ENCODE assay signal across 8 mouse cellular contexts in the genomic region with DNA sequence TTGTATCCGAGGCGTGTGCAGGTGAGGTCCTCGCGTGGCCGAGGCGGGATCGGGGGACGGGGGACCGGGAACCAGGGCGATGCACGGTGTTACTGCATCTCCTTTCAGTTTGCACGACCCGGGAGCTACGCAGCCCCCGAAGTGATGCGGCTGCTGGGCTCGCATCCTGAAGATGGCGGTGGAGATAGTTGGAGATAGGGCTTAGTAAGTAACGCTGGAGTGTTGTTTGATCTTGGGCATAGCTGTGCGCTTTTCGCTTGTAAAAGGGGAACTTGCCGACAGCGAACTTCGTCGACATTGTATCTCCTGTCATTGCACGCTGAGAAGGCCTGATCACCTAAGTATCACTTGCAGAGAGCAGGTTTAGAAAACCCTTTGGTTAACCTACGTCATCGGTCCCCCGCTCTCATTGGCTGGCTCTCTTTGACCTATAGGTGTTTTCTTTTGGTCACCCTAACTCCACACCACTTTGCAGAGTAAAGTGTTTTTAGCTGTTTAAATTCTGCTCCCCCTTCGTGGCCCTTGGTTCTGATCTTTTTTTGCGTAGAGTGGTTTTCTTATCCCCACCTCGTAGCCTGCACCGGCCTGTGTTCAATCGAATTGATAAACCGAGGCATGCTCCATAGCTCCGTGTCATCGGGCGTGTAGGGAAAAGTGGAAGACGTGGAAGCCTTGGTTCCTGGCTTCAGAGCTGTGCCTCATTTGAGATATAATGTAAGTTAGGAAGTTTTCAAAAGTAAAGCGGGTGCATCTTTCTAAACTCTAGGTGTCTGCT. TPM values are rescaled to one million over a fixed set of nuclear protein-coding genes. Genes with fewer than 3 reads are reported as not detected.
DNase-seq lines count a peak whose midpoint lies in the region; ATAC-seq and TF ChIP-seq lines count a peak whose summit lies in the region.

No protein-coding gene starts in this region.

- H3K27ac ChIP-seq in hindbrain, embryonic 12.5 days = peak overlapping the region; percentile 98
- H3K27ac ChIP-seq in liver, embryonic 16.5 days (ENCODE audit: low read length) = peak overlapping the region; percentile 100

- no peaks in the 10 kb centered on the region for H3K27me3 ChIP-seq in hindbrain, embryonic 12.5 days
- no peaks in the 10 kb centered on the region for H3K27me3 ChIP-seq in liver, embryonic 16.5 days (ENCODE audit: control insufficient read depth, insufficient read depth, low read depth, low read length)

- H3K4me1 ChIP-seq in lung, adult 2 months (ENCODE audit: control insufficient read depth, insufficient read depth, low read length) = peaks cover 2% of the 10 kb centered on the region; the same call in 1 of the 2 replicates
- peaks cover 41% of the 10 kb centered on the region for H3K4me1 ChIP-seq in hindbrain, embryonic 12.5 days
- H3K4me1 ChIP-seq in liver, embryonic 16.5 days (ENCODE audit: control insufficient read depth, low read depth, low read length) = peaks cover 34% of the 10 kb centered on the region

- peak overlapping the region; percentile 87 for H3K9ac ChIP-seq in hindbrain, embryonic 12.5 days
- peak overlapping the region; percentile 86 for H3K9ac ChIP-seq in liver, embryonic 16.5 days (ENCODE audit: low read depth, low read length)

- WGBS in lung, adult 2 months = 1% methylated on average over 40 of the region's 40 CpGs
- WGBS in hindbrain, embryonic 12.5 days = 5% methylated on average over 40 of the region's 40 CpGs
- WGBS in liver, embryonic 16.5 days (ENCODE audit: insufficient replicate concordance) = 1% methylated on average over 40 of the region's 40 CpGs

- peak overlapping the region; percentile 81 for H3K4me2 ChIP-seq in hindbrain, embryonic 12.5 days (replicated peaks)
- H3K4me2 ChIP-seq in liver, embryonic 16.5 days (ENCODE audit: low read depth, low read length) = peak overlapping the region; percentile 75

- H3K4me3 ChIP-seq in lung, adult 2 months (replicated peaks; ENCODE audit: extremely low read depth, low read depth, low read length) = peak overlapping the region; percentile 83
- H3K4me3 ChIP-seq in hindbrain, embryonic 12.5 days = peak overlapping the region; percentile 96
- H3K4me3 ChIP-seq in liver, embryonic 16.5 days (ENCODE audit: low read depth, low read length) = peak overlapping the region; percentile 95

- no peak for TF ChIP-seq CTCF in lung, adult 2 months (IDR thresholded peaks at IDR 0.05; ENCODE audit: insufficient read depth, low read length)

- TF ChIP-seq POLR2A in lung, adult 2 months (IDR thresholded peaks at IDR 0.05; ENCODE audit: borderline replicate concordance, extremely low read depth, low read depth, low read length) = no peak

- no peaks in the 10 kb centered on the region for H3K9me3 ChIP-seq in hindbrain, embryonic 12.5 days (replicated peaks)
- no peaks in the 10 kb centered on the region for H3K9me3 ChIP-seq in liver, embryonic 16.5 days (replicated peaks; ENCODE audit: control insufficient read depth, low read length)

- ATAC-seq in hindbrain, embryonic 12.5 days (ENCODE audit: low FRiP score) = no peak
- ATAC-seq in liver, embryonic 16.5 days (ENCODE audit: low read depth) = peak; percentile 33
- ATAC-seq in neutrophil, adult 5-6 weeks (ENCODE audit: extremely low read depth, insufficient number of reproducible peaks, low FRiP score, poor library complexity, severe bottlenecking) = 0 out of 2 replicates have a peak, but pooled peaks have one; percentile 17

- no peak for DNase-seq in lung, adult 2 months
- no peak for DNase-seq in lung, postnatal 4 days
- peak; percentile 38 for DNase-seq in NIH3T3 (ENCODE audit: low read depth)
- DNase-seq in embryo, embryonic 11.5 days (ENCODE audit: low read depth, low spot score) = peak; percentile 24
- no peak for DNase-seq in ovary, postnatal 14 days (ENCODE audit: low spot score)

- H3K36me3 ChIP-seq in hindbrain, embryonic 12.5 days = no peaks in the 10 kb centered on the region
- H3K36me3 ChIP-seq in liver, embryonic 16.5 days (ENCODE audit: control insufficient read depth, insufficient read depth) = no peaks in the 10 kb centered on the region

RNA-seq across cellular contexts. Expression of gene Usp48, which starts 1.1 kb away (rescaled TPM):
- 45.3 and 67.5 TPM in 2 replicates for polyA plus RNA-seq in lung, adult 2 months (2012; rRNA removed)
- polyA plus RNA-seq in hindbrain, embryonic 12.5 days (2016; fragmentation: Nextera tagmentation; extraction: Ambion mirVana) = 85.9 and 86.7 TPM in 2 replicates
- 26.3 and 27.1 TPM in 2 replicates for polyA plus RNA-seq in liver, embryonic 16.5 days (2015; fragmentation: Nextera tagmentation; extraction: Ambion mirVana)
- total RNA-seq in neutrophil, adult 5-6 weeks (2017) = 185 and 190 TPM in 2 replicates

RNA-seq across cellular contexts. Expression of gene Ldlrad2, which starts 20.3 kb away (rescaled TPM):
- not detected in 2 replicates for polyA plus RNA-seq in lung, adult 2 months (2012; rRNA removed)
- 1.5 TPM in 1 of 2 replicates, not detected in the other for polyA plus RNA-seq in hindbrain, embryonic 12.5 days (2016; fragmentation: Nextera tagmentation; extraction: Ambion mirVana)
- not detected in 2 replicates for polyA plus RNA-seq in liver, embryonic 16.5 days (2015; fragmentation: Nextera tagmentation; extraction: Ambion mirVana)
- total RNA-seq in neutrophil, adult 5-6 weeks (2017) = not detected in 2 replicates

Comparison
In these comparisons a context has a peak if more than half of its experiments do, and no peak if none do; other contexts are left out.
1. DNase-seq: peak in NIH3T3 (single experiment) and embryo, embryonic 11.5 days (single experiment); none in lung, adult 2 months (single experiment), lung, postnatal 4 days (0 of 2) and ovary, postnatal 14 days (single experiment).
2. Peak in every context shown above with its lines, with median percentiles within 50 percentile points of each other: H3K4me3 ChIP-seq.